Mouse (Mus musculus): ENCODE data around the gene Usp15.

The Usp15 gene

DNA sequence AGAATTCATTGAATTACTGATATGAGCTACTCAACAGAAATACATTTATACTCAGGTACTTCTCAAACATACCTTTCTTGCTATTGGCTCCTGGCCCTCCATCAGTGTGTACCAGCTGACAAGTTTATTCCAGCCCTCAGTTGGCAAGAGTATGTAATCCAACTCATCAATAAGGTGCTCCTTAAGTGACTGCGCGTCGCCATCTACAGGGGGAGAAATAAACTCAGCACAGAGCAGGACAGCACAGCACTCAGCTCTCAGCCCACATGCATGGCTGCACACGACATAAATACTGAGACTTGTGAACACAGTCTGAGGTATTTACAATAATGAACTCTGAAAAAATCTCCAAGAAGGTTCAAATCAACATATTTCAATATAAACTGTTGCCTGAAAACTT lies 21.0 kb downstream of the Usp15 start:
- no peak for DNase-seq (ENCODE audit: low read depth, low spot score)

DNA sequence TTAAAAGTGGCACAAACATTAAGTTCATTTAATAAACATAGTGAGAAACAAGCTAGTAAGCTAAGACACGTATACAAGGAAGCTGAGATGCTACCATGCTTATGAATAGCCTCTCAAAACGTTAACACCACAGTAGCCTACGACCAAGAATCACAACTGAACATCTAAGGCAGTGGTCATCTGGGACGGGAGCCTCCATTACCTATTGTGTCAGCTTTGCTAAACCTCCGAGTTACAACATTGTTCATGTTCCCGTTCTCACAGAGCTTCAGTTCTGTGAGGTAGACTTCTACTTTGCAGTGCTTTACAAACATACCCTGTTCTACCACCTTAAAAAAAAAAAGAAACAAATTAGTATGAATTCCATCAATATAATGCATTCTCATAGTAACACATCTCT lies 25.9 kb downstream of the Usp15 start:
- DNase-seq (ENCODE audit: low read depth, low spot score), result no peak

DNA sequence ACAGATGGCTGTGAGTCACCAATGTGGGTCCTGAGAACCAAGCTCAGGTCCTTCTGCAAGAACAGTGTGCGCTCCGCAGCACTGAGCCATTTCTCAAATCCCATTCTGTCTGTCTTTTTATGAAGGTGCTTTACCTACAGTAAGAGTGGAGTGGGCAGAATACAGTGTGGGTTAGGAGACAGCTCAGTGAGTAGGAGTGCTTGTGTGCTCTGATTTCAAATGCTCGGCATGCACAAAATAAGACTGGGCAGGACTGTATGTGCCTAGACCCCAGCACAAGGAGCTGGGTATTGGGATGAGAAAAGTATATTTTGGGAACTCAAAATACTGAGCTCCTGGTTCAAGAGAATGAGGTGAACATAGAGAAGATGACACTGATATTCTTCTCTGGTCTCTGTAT lies 31.3 kb downstream of the Usp15 start:
- no peak for DNase-seq (ENCODE audit: low read depth, low spot score)

DNA sequence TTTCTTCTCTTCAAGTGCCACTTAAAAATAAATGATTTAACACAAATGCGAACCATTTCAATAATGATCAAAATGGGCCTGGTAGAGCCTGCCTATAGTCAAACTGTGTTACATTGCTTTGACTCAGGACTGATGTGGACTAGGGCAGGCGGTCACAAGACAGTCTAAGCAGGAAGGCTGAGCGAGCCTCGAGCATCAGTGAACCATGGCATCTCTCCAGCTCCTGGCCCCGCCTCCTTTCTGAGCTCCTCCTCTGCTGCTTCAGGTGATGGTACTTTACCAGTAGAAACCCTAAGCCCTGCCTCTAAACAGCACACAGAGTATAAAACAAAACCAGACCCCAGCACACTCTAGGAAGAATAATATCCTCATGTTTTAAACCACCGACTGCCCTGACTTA lies 36.3 kb downstream of the Usp15 start:
- DNase-seq (ENCODE audit: low read depth, low spot score), result peak; percentile 17

DNA sequence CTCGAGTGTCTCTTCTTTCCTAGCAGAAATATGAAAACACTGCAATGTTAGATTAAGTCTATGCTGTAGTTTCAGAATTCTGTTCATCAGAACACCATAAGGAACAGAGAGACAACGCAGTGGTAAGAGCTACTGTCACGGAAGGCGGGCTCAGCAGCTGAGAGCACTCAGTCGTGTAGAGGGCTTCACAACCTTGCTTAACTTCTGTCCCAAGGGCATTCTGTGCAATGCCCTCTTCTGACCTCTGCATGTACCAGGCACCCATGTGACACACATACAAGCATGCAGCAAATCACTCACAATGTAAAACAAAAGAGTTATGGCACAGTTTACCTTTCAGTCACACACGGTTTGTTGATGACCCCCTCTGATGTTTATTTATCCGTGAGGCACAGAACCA lies 37.5 kb downstream of the Usp15 start:
- DNase-seq (ENCODE audit: low read depth, low spot score), result no peak

DNA sequence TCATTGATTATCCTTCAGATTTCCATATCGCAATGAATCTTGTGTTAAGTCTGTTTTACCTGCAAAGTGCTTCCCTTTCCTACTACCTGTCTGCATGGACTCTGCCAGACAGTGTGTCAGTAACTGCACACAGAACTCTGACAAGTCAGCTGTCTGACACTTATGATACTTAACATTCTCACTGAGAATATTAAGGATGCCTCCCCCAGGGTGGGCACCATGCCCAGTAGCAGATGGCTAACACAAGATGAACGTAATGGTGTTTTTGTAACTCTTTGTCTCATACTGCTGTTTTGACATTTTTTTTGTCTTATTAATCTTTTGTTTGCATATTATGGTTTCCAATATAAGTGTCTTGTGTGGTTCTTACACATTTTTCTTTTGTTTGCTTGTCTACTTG lies 40.4 kb downstream of the Usp15 start:
- no peak for DNase-seq (ENCODE audit: low read depth, low spot score)

DNA sequence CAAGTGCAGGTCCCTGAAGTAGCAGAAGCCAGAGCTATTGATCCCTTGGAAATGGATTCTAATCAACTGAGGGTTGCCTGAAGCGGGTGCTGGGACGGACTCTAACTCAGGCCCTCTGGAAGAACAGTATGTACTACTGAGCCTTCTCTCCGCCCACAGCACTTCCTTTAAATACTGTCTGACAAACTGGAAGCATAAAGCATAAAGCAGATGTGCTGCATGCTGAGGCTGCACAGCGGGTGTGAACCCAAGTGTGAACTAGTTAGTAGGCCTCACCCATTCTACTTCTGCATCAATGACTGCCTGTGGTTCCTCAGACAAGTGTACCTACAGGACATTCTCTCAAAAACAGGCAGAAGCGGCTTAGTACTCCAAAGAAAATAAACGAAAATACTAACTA lies 41.0 kb downstream of the Usp15 start:
- peak; percentile 9 for DNase-seq (ENCODE audit: low read depth, low spot score)

DNA sequence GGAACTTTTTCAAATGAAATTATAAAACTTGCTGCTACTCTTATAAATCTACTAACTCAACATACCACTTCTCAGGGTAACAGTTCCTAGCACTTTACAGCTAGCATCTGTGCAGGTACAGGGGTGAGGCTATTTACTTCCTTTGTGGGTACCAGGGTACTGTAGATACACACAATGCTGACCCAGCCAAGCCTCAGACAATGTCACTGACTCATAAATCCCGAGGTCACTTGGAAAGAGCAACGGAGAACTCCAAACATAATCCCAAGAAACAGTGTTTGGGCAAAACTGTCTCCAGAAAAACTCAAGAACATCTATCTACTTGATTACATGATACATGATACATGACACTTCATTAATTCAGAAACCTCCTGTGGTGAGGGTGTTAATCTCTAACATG lies 43.5 kb downstream of the Usp15 start:
- no peak for DNase-seq (ENCODE audit: low read depth, low spot score)

DNA sequence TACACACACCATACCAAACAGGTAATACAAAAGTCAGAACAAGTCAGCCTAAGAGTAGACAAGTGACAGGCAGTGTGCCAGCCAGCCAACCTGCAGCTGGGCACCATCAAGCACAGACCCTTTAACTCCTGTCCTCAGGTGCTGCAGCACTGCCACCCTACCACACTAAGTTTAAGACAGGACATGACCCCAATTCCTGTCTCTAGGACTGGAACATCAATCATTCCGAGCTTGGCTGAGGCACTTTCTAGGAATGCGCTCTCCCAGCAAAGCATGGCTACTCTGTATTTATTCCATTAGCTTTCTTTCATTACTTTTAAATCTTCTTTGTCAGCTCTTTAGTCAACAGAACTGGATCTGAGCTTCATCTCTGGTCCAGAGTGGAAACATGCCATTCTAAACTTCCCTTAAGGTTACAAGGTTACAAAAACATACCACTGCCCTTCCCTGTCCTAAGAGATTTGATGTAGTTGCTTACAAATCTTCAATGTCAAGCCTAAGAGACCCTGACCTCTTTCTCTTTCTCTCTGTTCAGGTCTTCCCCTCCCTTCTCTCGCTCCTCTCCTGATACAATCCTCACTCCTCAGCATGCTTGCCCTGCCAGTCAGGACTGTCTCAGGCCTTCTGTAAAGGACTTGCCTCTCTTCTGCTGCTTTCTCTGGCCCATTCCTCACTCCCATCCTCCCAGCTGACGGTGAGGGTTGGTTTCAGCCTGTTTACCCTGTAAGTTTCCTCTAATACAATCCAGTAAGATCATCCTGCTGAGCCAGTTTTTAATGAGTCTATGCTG lies 48.6 kb downstream of the Usp15 start:
- DNase-seq (ENCODE audit: low read depth, low spot score), result no peak

DNA sequence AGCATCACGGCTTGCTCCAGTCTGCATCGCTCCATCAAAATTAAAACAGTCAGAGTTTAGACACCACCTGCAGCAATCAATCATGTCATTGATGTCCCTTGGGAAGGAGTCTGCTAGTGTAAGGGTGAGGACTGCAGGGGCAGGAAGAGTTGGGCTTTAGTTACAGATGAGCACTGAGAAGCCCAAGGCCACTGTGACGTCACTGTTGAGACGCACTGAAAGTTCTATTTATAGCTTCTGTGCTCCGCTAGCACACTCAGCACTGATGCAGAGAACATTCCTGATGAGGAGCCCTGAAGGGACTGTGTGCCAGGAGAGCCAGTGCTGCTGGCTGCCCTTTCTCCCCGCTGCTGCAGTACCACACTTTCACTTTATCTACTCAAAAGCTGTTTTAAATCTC lies 49.6 kb downstream of the Usp15 start:
- peak; percentile 39 for DNase-seq (ENCODE audit: low read depth, low spot score)

DNA sequence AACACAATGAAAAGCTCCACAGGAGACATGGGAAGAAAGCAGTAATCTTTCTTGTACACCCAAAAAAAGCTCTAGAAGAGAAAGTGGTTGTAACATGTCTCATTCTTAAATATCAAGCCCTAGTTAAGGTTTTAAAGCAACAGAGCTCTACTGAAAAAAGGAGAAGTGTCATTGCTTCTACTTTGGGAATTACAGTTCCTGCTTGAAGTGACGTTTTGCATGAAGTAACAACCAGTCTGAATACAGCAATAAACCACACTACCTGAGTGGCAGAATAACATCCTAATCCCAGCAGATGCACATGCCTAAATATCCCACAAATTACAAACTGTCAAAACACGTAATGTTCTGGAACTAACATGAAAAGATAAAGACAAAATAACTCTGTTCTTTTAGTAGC lies 50.4 kb downstream of the Usp15 start:
- no peak for DNase-seq (ENCODE audit: low read depth, low spot score)

DNA sequence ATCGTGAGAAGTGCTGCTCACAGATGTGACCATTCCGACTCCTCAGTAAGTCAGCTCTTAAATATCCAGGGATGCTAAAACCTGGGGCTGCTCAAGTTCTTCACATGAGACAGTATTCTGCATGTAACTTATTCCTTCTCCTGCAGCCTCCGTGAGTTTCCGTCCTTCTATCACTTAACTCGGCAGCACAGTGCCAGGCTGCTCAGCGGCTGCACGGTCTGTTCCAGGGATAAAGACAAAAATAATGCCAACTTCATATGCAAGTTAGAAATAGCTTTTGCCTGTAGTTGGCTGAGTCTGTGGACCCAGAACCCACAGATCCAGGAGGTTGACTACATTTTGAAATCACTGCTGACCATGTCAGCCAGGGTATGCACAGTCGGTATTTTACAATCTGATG lies 52.5 kb downstream of the Usp15 start:
- DNase-seq (ENCODE audit: low read depth, low spot score), result no peak

DNA sequence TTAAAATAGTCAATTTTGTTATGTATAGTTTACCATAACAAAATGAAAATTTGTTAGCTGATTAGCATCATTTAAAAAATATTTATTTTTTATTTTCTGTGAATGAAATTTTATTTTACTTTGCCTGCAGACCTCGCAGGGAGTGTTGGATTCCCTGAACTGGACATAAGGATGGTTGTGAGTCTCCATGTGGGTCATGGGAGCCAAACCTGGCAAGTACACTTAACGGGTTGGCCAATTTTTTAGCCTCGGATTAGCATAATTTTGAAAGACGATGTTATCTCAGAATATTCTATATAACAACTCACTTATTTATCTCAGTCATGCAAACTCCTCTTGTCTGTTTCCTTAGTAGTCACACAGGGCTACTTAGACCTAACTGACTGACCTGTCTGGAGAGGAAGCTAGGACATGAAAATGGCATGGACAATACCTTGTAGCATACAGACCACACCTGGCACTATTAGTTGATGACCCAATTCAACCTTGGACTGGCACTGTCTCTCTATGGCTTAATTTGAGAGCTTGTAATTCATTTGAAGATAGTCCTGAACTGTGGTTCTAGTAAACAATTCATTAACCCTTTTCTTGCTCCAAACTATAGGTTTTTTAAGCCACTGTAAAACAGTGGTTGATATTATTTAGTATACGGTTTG lies 54.3 kb downstream of the Usp15 start:
- no peak for DNase-seq (ENCODE audit: low read depth, low spot score)

DNA sequence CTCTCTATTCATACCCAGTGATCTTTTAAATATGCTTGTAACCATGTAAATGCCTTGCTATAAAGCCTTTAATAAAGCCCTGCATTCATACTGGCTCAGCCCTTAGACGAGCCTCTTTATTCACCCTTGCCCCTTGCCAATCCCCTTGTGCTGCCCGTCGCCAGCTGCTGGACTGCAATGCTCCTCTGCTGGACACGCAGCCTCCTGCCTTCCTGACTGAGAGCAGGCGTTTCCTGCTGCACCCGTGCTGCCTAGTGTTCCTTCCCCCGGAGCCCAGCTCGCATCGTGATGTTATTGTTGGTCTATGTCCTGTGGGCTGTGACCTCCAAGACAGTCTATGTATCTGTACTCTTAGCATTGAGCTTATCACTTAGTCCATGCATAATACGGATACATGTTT lies 61.0 kb downstream of the Usp15 start:
- no peak for DNase-seq (ENCODE audit: low read depth, low spot score)

DNA sequence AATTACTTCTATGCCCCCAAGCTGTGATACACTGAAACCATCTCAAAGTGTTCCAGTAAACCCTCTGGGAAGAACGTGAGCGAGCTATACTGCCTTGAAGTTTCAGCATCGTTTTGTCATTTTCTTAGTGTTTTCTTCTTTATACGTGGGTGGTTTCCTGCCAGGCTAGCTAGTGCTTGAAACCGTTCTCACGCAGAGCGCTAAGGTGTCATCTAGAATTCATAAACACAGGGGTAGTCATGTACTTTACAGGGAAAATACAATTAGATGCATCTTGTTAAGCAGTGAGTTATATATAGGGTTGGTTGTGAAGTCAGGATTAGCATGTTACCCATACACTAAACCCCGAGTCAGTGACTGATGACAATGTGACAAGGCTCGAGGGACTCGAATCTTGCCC lies 65.3 kb downstream of the Usp15 start:
- DNase-seq (ENCODE audit: low read depth, low spot score), result no peak

DNA sequence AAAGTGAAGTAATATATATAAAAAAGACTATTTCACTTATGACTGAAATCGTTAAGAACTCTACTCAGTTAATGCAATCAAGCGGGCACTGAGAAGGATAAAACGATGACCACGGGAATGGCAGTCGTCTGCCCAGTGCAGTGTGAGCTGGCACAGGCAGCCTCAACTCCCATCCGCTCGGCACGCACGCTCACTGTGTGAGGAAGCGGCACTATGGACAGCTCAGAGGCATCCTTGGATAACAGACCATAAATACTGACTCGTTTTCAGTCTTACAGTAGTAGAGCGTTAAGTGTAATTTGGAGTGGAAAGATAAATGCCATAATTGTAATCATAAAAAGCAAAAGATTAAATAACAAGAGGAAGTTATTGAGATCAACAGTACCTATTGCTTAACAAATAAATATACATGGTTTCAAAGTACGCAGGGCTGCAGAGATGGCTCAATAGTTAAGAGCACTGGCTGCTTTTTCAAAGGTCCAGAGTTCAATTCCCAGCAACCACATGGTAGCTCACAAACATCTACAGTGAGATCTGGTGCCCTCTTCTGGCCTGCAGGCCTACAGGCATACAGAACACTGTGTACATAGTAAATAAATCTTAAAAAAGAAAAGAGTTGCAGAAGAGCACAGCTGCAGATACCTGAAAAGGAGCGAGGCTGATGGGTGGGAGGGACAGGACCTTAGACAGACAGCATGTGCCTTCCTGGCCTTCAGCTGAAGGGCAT lies 76.0 kb downstream of the Usp15 start:
- DNase-seq (ENCODE audit: low read depth, low spot score), result peak; percentile 39

DNA sequence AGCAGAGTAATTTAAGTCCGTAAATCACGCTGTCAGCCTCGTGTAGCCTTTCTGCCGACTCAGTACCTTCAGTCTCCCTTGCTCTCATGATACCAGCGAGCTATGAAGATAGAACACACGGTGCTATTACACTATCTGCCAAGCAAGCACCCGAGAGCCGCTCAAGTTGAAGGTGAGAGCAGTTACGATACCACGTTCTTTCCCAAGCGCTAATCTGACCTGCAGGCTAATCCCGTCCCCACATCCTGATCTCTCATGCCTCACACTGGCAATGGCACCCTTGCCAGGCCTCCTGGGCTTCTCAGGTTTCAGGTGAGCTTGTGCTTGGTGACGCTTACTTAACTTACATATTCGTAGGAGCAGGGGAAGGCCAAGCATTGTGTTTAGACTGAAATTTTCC lies 79.9 kb downstream of the Usp15 start:
- DNase-seq (ENCODE audit: low read depth, low spot score), result no peak

DNA sequence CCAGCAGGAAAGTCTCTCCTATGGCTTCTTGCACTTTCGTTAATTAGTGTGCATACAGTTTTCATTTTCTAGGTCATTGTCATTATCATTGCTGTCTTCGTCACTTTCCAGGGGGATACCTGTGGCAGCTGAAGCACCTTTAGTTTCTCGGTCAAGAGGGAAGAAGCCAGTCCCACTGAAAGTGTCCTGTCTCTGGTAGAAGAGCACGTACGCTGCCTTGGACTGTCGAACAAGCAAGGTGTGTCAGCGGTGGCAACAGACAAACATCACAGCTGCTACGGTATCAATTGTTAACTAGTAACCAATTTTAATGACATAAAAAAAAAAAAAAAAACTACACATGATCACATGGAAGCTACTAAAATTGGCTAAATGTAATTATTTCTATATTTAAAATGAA lies 83.3 kb downstream of the Usp15 start:
- DNase-seq (ENCODE audit: low read depth, low spot score), result no peak

DNA sequence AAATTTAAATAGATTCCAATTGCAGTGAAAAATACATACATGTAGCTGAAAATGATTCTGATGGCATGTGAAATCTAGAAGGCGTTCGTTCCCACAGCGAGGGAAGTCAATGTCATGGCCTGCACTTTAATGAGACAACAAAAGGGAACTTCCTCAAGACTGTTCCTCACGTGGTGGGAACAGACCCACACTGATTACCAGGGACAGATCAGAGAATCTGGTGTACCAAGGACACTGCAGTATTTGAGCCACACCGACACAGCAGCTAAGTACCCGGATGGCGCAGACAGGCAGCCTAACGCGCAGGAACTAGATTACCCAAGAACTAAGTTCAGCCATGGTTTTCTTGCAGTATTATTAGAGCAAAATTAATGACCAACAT lies 84.0 kb downstream of the Usp15 start:
- no peak for DNase-seq (ENCODE audit: low read depth, low spot score)

DNA sequence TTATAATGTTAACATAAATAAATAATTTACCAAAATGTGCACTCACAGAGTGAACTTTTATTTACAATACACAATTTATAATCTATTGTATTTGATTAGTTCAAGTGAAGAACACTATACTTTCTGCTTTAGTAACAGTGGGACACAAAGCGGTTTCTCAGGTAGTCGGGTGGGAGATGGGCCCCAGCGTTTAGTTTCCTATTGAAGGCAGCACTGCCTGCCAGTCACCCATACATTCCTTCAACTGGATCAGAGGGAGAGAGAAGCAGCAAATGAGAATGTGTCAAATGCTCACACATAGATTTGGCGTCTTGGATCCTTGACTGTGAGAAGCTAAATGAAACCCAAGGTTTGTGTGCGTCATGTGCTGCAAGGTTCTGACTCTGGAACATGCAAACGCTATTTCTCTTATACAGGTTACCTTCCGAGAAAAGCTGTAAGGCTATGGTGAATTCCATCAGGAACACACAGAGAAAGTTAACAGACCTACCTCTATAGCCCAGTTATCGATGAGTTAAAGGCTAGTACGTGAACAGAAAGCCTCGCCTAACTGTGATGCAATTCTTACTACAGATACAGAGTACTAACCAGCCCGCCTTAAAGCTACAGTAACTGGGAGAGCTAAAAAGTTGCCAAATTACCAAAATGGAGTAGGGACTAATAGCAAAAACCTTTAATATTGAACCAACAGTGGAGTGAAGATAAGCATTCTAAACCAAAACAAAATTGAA lies 84.6 kb downstream of the Usp15 start:
- no peak for DNase-seq (ENCODE audit: low read depth, low spot score)

DNA sequence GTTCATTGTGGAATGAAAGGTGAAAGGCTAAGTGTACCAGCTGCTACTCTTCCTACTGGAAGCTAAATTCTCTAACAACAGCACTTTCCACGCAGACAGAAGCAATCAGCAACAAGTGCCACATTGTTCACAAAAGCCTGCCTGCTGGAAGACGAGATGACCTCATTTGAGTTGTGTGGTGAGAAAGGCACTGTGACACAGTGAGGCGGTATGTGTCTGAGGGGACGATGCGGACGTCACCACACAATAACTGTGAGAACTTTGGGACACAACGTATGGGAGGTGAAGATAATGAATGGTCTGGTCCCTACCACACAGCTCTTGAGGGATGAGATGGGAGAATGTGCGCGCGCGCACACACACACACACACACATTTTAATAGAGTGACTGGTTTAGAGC lies 86.2 kb downstream of the Usp15 start:
- DNase-seq (ENCODE audit: low read depth, low spot score), result no peak

DNA sequence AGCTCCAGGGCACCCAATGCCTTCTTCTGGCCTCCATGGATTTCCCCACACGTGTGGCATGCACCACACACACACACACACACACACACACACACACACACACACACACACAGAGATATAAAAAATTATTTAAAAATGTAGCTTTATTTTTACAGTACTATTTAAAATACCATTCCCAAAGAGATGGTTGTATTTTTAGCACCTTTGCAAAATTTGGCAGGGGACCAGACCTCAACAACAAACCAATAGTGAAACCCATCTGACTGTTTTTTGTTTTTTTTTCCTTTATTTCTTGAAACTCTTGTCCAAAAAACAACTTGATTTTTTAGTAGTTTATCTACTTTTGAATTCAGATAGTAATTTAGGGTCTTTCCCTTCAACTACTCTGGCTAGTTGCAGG lies 88.3 kb downstream of the Usp15 start:
- no peak for DNase-seq (ENCODE audit: low read depth, low spot score)

Data from R1 (cell line).